Mouse (Mus musculus) kidney, embryonic 15.5 days (tissue): ENCODE results near the gene Igfbp2. TPM values are rescaled to one million over a fixed set of nuclear protein-coding genes. Genes with fewer than 3 reads are reported as not detected.

Source experiments
- ATAC-seq: fragments of 200-750 bp; cut with Nextera tagmentation; replicated peaks from 2 replicates; pipeline ENCODE4 v1.8.0; 2017; ENCODE audit warnings: moderate TSS enrichment; ENCODE audit not compliant: low FRiP score
- H3K27ac ChIP-seq: fragments of 300-500 bp; sonication (generic); 2 replicates; pipeline ENCODE4 v1.5.1; 2015; ENCODE audit warnings: mild to moderate bottlenecking, inconsistent platforms
- H3K27me3 ChIP-seq: fragments of 300-500 bp; sonication (generic); 2 replicates; pipeline ENCODE4 v1.6.1; 2015; ENCODE audit warnings: inconsistent platforms
- H3K36me3 ChIP-seq: fragments of 300-500 bp; sonication (generic); 2 replicates; pipeline ENCODE4 v1.6.1; 2015; ENCODE audit warnings: inconsistent platforms
- H3K4me1 ChIP-seq: fragments of 300-500 bp; sonication (generic); 2 replicates; pipeline ENCODE4 v1.6.1; 2015; ENCODE audit warnings: inconsistent platforms
- H3K4me2 ChIP-seq: fragments of 300-500 bp; sonication (generic); 2 replicates; pipeline ENCODE4 v1.6.1; 2015; ENCODE audit warnings: moderate library complexity, mild to moderate bottlenecking, inconsistent platforms
- H3K4me3 ChIP-seq: fragments of 300-500 bp; sonication (generic); replicated peaks from 2 replicates; pipeline ENCODE4 v1.5.1; 2015; ENCODE audit warnings: mild to moderate bottlenecking, inconsistent platforms
- H3K9ac ChIP-seq: fragments of 300-500 bp; sonication (generic); 2 replicates; pipeline ENCODE4 v1.6.1; 2015; ENCODE audit warnings: mild to moderate bottlenecking, inconsistent platforms
- H3K9me3 ChIP-seq: fragments of 300-500 bp; sonication (generic); replicated peaks from 2 replicates; pipeline ENCODE4 v1.6.1; 2016; ENCODE audit warnings: inconsistent platforms
- WGBS: fragments of 180-500 bp; shearing (Covaris S2); methylation state at CpG from one replicate; pipeline ENCODE4 v1.1.7; 2015; ENCODE audit warnings: mixed read lengths; 5-methylcytosine and 5-hydroxymethylcytosine counted together
- polyA plus RNA-seq: library from polyadenylated mRNA; unstranded; fragments of >200 nt; fragmentation: Nextera tagmentation; extraction: Ambion mirVana; gene quantifications from 2 replicates; pipeline ENCODE4 v1.2.1, GENCODE M21; 2015

The Igfbp2 gene
- polyA plus RNA-seq, 1 experiment from 2014 or later: 150 TPM

- Histone ChIP-seq H3K9ac (no peak overlapping the region), H3K9me3 (no peaks in the 10 kb centered on the region), H3K27me3 (no peaks in the 10 kb centered on the region), H3K27ac (no peak overlapping the region), H3K4me2 (no peak overlapping the region), H3K4me1 (peaks cover 50% of the 10 kb centered on the region), H3K4me3 (no peak overlapping the region), H3K36me3 (peaks cover 15% of the 10 kb centered on the region)
- ATAC-seq: no peak
- WGBS: 69% methylated on average over 10 of the region's 10 CpGs
Measured at GRCm38 (mm10) chr1:72868429-72869215, 44.3 kb downstream of the Igfbp2 start.

- H3K27ac ChIP-seq: no peak overlapping the region
- peaks cover 10% of the 10 kb centered on the region; the same call in 1 of the 2 replicates for H3K36me3 ChIP-seq
- H3K27me3 ChIP-seq: no peaks in the 10 kb centered on the region
- no peak overlapping the region for H3K9ac ChIP-seq
- no peak overlapping the region for H3K4me3 ChIP-seq
- peaks cover 56% of the 10 kb centered on the region for H3K4me1 ChIP-seq
- H3K4me2 ChIP-seq: peak overlapping the region; percentile 95
- H3K9me3 ChIP-seq: no peaks in the 10 kb centered on the region
- ATAC-seq: no peak
Measured at GRCm38 (mm10) chr1:72869275-72869674, 45.0 kb downstream of the Igfbp2 start.

- H3K4me2 ChIP-seq: peak overlapping the region; percentile 95
- H3K9ac ChIP-seq: 0 out of 2 replicates have a peak overlapping the region, but pooled peaks have one; percentile 31
- H3K4me1 ChIP-seq: peaks cover 63% of the 10 kb centered on the region
- 8% methylated on average over 22 of the region's 22 CpGs for WGBS
- H3K27ac ChIP-seq: peak overlapping the region; percentile 86
- H3K9me3 ChIP-seq: no peaks in the 10 kb centered on the region
- no peaks in the 10 kb centered on the region for H3K27me3 ChIP-seq
- peak overlapping the region; percentile 56 for H3K4me3 ChIP-seq
- peak; percentile 33; the same call in 1 of the 2 replicates for ATAC-seq
- H3K36me3 ChIP-seq: 0 out of 2 replicates have a peak, but pooled peaks cover 3% of the 10 kb centered on the region
Measured at GRCm38 (mm10) chr1:72869681-72870614, 45.6 kb downstream of the Igfbp2 start.

DNA sequence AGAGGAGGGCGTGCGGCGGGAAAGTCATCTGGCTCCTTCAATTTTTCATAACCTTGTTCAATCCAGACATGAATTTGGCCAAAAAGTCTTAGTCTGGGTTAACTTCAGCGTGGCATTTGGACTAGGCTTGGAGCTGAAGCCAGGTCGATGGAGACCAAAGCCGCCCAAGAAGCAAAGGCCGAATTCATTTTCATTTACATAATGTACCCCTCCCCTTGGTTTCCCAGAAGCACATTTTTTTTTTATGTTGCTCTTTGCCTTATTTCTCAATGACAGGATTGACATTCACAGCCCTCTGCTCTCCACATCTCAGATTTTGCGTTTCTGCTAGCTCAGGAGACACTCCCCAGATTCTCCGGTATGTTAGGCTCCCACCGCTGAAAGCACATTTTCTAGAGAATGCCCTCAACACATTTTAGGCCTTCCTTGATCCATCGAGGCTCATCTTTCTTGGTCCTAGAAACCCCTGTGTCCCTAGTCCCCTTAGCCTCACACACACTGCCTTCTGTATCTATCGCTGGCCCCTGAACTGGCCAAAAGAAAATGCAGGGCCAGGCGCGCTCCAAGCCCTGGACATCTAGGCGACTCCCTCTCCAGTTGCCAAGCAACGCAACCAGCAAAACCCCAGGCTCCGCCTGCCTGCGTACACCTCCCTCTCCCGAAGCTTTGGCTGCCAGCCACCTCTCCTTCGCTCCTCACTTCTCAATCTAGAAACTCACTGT lies 46.5 kb downstream of the Igfbp2 start:
- no peaks in the 10 kb centered on the region for H3K27me3 ChIP-seq
- peak overlapping the region; percentile 56 for H3K4me3 ChIP-seq
- no peaks in the 10 kb centered on the region for H3K36me3 ChIP-seq
- ATAC-seq: peak; percentile 56
- 1% methylated on average over 20 of the region's 20 CpGs for WGBS
- no peaks in the 10 kb centered on the region for H3K9me3 ChIP-seq
- H3K27ac ChIP-seq: peak overlapping the region; percentile 86
- peak overlapping the region; percentile 95 for H3K4me2 ChIP-seq
- H3K4me1 ChIP-seq: peaks cover 68% of the 10 kb centered on the region
- H3K9ac ChIP-seq: 0 out of 2 replicates have a peak overlapping the region, but pooled peaks have one; percentile 31

DNA sequence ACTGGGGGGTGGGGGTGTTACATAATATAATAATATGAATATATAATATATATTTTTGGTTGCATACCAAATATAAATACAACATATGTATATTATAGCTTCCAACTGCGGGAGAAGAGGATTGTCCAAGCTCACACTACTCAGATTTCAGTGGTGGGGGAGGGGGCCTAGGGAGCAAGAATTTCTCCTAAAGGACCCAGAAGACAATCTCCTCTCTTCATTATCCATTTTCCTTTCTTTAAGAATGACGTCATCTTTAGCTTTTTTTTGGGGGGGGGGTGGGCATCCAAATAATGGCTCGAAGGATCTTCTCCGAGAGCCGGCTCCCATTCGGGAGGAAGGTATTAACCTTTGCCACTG lies 47.0 kb downstream of the Igfbp2 start:
- Histone ChIP-seq H3K4me3 (peak overlapping the region; percentile 56), H3K27ac (peak overlapping the region; percentile 86), H3K9me3 (no peaks in the 10 kb centered on the region), H3K4me1 (peaks cover 69% of the 10 kb centered on the region), H3K4me2 (peak overlapping the region; percentile 95), H3K36me3 (no peaks in the 10 kb centered on the region), H3K9ac (peak overlapping the region; percentile 48), H3K27me3 (no peaks in the 10 kb centered on the region)
- no peak for ATAC-seq
- 0% methylated on average over 6 of the region's 6 CpGs for WGBS

DNA sequence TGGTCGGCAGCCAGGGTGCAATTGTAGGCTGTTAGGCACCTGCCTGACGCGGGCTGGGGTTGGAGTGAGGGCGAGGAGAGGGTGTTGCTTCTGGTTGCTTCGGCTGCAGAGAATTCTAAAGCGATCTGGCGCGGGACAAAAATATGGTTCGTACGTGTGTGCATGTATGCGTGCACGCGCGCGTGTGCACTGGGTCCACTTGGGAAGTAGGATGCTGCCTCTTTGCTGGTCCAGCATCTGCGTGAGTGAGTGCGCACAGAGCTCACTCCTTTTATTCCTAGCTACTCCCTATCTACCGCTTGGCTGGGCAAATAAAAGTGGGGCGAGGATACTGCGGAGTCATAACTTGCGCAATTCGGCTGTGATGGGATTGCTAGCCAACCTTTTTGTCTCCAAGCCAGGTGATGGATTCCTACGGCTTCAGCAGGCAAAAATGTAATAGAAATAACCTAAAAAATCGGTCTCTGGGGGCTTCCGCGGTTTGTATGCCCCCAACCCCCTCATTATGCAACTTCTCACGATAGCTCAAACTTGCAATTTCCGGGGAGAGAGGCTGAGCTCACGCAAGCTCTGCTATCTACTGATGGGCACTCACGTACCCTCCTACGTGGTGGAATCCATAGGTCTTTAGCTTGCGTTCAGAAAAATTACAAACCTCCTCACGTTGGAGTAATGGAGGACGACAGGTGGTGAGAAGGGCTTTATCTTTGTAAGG lies 47.6 kb downstream of the Igfbp2 start:
- H3K4me1 ChIP-seq: peaks cover 71% of the 10 kb centered on the region

DNA sequence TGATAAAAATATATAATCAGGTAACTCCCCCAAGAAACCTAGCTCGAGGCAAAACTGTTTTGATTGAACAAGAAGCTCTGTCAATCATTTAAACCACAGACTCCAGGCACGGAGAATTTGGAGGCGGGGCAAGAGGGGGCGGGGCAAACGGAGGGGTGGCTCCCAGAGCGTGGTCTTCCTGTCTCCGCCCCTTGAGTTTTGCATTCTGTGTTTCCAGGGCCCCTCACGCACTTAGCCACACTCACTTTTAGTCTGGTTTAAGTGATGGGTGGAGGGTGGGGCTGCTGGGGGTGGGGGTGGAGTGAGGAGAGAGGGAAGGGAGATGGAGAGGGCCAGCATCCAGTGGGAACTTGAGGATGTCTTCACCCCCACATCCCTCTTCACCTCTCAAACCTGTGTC lies 48.2 kb downstream of the Igfbp2 start:
- 0% methylated on average over 8 of the region's 8 CpGs for WGBS
- no peaks in the 10 kb centered on the region for H3K9me3 ChIP-seq
- peaks cover 6% of the 10 kb centered on the region; the same call in 1 of the 2 replicates for H3K27me3 ChIP-seq
- no peaks in the 10 kb centered on the region for H3K36me3 ChIP-seq
- peak overlapping the region; percentile 95 for H3K4me2 ChIP-seq
- H3K27ac ChIP-seq: peak overlapping the region; percentile 91
- ATAC-seq: peak; percentile 53
- H3K4me1 ChIP-seq: peaks cover 68% of the 10 kb centered on the region
- 0 out of 2 replicates have a peak overlapping the region, but pooled peaks have one; percentile 75 for H3K9ac ChIP-seq
- H3K4me3 ChIP-seq: peak overlapping the region; percentile 56

More for the DNA sequence above, 47.6 kb downstream of the Igfbp2 start:
- no peaks in the 10 kb centered on the region for H3K36me3 ChIP-seq
- H3K9ac ChIP-seq: peak overlapping the region; percentile 48
- under 1% methylated on average over 34 of the region's 34 CpGs for WGBS
- H3K9me3 ChIP-seq: no peaks in the 10 kb centered on the region
- H3K4me3 ChIP-seq: peak overlapping the region; percentile 56
- H3K27ac ChIP-seq: peak overlapping the region; percentile 74
- peaks cover 3% of the 10 kb centered on the region; the same call in 1 of the 2 replicates for H3K27me3 ChIP-seq
- H3K4me2 ChIP-seq: peak overlapping the region; percentile 95
- ATAC-seq: no peak

- Histone ChIP-seq H3K4me2 (peak overlapping the region; percentile 95), H3K27me3 (peaks cover 6% of the 10 kb centered on the region; the same call in 1 of the 2 replicates), H3K9ac (peak overlapping the region; percentile 75), H3K36me3 (no peaks in the 10 kb centered on the region), H3K9me3 (no peaks in the 10 kb centered on the region), H3K4me3 (peak overlapping the region; percentile 56), H3K27ac (peak overlapping the region; percentile 91), H3K4me1 (peaks cover 69% of the 10 kb centered on the region)
- 0% methylated on average over 16 of the region's 16 CpGs for WGBS
- ATAC-seq: no peak
Measured at GRCm38 (mm10) chr1:72873078-72873477, 48.8 kb downstream of the Igfbp2 start.

- Histone ChIP-seq H3K4me3 (peak overlapping the region; percentile 56), H3K4me1 (peaks cover 75% of the 10 kb centered on the region), H3K9me3 (no peaks in the 10 kb centered on the region), H3K36me3 (no peaks in the 10 kb centered on the region), H3K9ac (peak overlapping the region; percentile 75), H3K27me3 (peaks cover 6% of the 10 kb centered on the region; the same call in 1 of the 2 replicates), H3K27ac (peak overlapping the region; percentile 91), H3K4me2 (peak overlapping the region; percentile 95)
- ATAC-seq: peak; percentile 20; the same call in 1 of the 2 replicates
- WGBS: under 1% methylated on average over 43 of the region's 43 CpGs
Measured at GRCm38 (mm10) chr1:72873511-72874286, 49.4 kb downstream of the Igfbp2 start.
